Mouse (Mus musculus): ENCODE data around the gene Trim2. TPM values are rescaled to one million over a fixed set of nuclear protein-coding genes. Genes with fewer than 3 reads are reported as not detected.

The Trim2 gene
- polyA plus RNA-seq, 1 experiment from 2014 or later: 8.0 TPM

DNA sequence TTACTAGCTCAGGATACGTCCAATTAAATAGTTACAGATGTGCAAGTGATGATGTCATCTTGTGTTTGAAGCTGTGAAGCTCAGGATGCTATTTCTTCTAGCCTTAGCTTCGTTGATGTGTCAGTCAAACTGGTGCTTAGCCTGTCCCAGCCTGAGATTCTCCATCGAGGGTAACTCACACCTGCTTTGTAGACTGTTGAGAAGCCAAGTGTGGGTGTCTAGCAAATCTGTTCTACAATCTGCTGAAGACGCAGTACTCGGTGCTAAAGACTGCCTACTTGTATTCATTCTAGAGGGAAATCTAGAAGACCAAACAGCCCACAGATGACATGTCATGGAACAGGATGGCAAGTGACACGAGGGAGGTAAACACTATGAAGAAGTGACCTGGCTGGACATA is 101.0 kb downstream of the Trim2 start:
- WGBS: 80% methylated on average over 6 of the region's 6 CpGs
- Histone ChIP-seq H3K9me3 (no peaks in the 10 kb centered on the region), H3K4me3 (no peak overlapping the region), H3K36me3 (no peaks in the 10 kb centered on the region), H3K4me1 (peaks cover 2% of the 10 kb centered on the region), H3K27me3 (ENCODE audit: insufficient read depth, poor library complexity, severe bottlenecking) (no peaks in the 10 kb centered on the region), H3K27ac (no peak overlapping the region)
- no peak for DNase-seq (ENCODE audit: low spot score)

DNA sequence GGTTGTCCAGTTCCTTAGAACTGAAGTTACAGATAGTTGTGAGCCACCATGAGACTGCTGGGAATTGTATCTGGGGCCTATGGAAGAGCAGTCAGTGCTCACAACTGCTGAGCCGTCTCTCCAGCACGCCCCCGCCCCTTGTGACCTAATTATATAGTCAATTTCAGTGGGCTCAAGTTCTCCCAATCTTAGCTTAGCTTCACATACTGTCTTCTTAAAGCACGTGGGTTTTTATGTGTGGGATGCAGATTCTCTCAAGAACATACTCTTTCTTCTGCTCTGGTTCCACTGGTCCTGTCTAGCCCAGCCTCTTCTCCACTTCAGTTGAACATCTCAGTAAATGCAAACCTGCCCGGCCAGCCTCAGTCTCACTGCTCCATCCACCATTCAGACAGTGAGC is 102.0 kb downstream of the Trim2 start:
- H3K27ac ChIP-seq: no peak overlapping the region
- DNase-seq (ENCODE audit: low spot score): no peak
- WGBS: 77% methylated on average over 5 of the region's 5 CpGs
- no peak overlapping the region for H3K4me3 ChIP-seq
- no peaks in the 10 kb centered on the region for H3K9me3 ChIP-seq
- no peaks in the 10 kb centered on the region for H3K27me3 ChIP-seq (ENCODE audit: insufficient read depth, poor library complexity, severe bottlenecking)
- no peaks in the 10 kb centered on the region for H3K36me3 ChIP-seq
- peaks cover 6% of the 10 kb centered on the region for H3K4me1 ChIP-seq

DNA sequence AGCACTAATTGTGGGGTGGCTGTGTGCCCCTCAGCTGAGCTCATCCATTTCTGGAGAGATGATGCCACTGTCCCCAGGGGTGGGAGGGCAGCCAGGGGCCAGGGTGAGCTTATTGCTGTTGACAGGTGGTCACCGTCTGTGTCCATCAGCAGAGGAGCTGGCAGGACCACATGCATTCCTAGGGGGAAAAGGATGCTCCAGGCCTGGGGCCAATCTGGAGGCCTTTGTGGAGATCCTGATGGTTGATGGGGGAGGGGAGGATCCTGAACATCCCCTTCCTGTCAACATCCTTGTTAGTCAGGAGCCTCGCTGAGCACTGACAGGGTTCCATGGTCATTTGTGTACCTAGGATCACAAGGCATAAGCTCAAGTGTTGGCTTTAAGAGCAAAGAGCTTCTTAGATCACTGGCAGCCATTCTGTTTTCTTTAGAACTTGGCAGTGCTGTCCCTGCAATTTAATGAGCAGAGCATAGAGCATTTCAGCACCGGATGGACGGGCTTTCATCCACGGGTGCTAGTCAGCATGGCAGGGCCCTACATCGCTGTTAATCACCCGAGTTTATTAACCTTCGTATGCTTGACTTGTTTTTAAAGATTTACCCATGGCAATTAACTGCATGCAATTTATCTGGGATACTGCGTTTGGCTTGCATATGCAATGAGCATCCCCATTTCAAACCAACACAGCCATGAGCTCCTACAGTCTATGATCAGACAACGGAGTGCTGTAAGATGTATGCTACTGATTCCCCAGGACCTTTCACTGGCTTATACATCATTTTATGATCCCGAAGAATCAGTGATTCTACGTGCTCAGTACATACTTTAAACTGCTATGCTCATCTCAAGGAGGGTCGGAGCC is 105.9 kb downstream of the Trim2 start:
- Histone ChIP-seq H3K4me3 (no peak overlapping the region), H3K27ac (no peak overlapping the region), H3K27me3 (ENCODE audit: insufficient read depth, poor library complexity, severe bottlenecking) (no peaks in the 10 kb centered on the region), H3K36me3 (no peaks in the 10 kb centered on the region), H3K4me1 (peaks cover 6% of the 10 kb centered on the region), H3K9me3 (no peaks in the 10 kb centered on the region)
- DNase-seq (ENCODE audit: low spot score): no peak
- 77% methylated on average over 13 of the region's 13 CpGs for WGBS

DNA sequence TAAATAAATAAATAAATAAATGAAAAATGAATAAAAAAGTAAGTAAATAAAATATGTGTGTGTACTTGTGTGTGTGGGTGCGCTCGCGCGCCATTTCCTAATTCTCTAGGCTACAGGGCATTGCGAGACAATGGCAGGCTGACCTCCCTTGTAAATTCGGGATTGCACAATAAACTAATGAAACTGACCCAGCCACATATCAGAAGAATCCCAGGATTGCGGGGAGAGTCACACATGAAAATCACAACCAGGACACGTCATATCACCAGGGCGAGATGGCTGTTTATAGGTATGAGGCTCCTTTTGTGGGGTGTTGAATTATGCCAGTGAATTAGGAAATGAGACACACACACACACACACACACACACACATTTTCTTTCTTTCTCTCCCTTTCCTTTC is 107.2 kb downstream of the Trim2 start:
- DNase-seq (ENCODE audit: low spot score): no peak
- WGBS: 90% methylated on average over 9 of the region's 9 CpGs
- H3K27me3 ChIP-seq (ENCODE audit: insufficient read depth, poor library complexity, severe bottlenecking): no peaks in the 10 kb centered on the region
- no peak overlapping the region for H3K4me3 ChIP-seq
- no peak overlapping the region for H3K27ac ChIP-seq
- H3K9me3 ChIP-seq: no peaks in the 10 kb centered on the region
- peaks cover 6% of the 10 kb centered on the region for H3K4me1 ChIP-seq
- no peaks in the 10 kb centered on the region for H3K36me3 ChIP-seq

DNA sequence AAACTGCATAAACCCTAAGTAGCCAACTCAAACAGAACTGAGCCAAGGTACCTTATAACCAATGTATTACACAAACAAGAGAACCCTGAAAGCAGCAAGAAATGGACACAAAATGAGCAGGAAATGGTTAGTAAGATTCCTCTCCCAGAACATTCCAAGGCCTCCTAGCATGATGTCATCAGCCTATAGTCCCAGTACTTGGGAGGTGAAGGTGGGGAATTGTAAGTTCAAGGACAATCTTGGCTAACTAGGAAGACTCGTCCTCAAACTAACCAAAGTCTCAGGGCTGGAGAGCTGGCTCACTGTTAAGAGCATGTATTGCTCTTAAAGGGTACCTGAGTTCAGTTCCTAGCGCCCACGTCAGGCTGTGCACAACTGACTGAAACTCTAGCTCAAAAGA is 108.4 kb downstream of the Trim2 start:
- Histone ChIP-seq H3K27ac (no peak overlapping the region), H3K27me3 (ENCODE audit: insufficient read depth, poor library complexity, severe bottlenecking) (peaks cover 3% of the 10 kb centered on the region; the same call in 1 of the 2 replicates), H3K4me1 (peaks cover 6% of the 10 kb centered on the region), H3K36me3 (no peaks in the 10 kb centered on the region), H3K4me3 (no peak overlapping the region), H3K9me3 (no peaks in the 10 kb centered on the region)
- WGBS: 86% methylated on average over 3 of the region's 3 CpGs
- DNase-seq (ENCODE audit: low spot score): no peak

DNA sequence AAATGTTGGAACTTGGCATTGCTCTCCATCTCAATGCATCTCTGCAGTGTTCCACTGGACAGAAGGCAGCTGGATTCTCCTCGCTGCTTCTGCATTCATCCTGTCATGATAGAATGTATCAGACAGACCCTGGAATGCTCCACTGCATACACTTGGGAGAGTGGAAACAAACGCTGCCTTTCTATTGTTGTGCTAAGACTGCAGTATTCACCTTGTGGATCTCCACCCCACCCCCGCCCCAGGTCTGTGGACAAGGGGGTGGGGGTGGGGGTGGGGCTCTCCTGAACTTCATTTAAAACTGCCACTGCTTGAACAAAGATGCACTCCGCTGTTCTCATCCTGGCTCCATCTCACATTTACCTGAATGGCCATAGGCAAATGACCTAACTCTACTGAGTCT is 112.8 kb downstream of the Trim2 start:
- WGBS: 58% methylated on average over 4 of the region's 4 CpGs
- Histone ChIP-seq H3K9me3 (no peaks in the 10 kb centered on the region), H3K4me3 (no peak overlapping the region), H3K36me3 (no peaks in the 10 kb centered on the region), H3K27me3 (ENCODE audit: insufficient read depth, poor library complexity, severe bottlenecking) (peaks cover 24% of the 10 kb centered on the region), H3K27ac (no peak overlapping the region), H3K4me1 (peaks cover 18% of the 10 kb centered on the region)
- no peak for DNase-seq (ENCODE audit: low spot score)

DNA sequence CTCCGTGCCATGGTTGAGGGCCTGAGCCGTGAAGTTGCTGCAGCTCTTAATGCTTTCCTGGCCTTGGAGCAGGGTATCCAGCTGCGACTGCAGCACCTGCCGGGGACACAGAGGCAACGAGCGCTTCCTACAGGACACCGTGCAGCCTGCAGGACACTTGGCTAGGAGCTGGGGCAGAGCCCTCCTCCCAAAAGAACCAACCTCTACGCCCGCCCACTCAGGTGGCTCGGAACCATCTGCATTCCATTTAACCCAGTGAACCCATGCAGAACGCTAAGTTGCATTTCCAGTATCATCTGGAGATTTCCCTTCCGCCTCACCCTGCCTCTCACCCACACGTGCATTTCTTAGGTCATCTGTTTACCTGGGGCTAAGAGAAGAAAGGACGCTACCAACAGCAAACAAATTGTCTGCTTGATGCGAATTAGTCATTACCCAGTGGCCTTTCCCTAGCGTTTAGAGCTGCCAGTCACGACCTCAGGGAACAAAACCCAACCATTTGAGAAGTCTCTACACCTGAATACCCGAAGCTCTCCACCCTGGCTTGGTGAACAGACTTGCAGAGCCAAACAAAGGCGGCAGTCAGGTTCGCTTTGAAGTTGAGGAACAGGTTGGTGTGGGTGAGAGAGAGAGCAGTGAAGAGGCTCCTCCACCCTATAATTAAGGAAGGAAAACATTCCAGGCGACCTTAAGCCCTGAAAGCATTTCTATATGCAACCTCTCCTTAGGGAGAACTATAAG is 115.4 kb downstream of the Trim2 start:
- H3K27ac ChIP-seq: peak overlapping the region; percentile 85
- H3K4me3 ChIP-seq: peak overlapping the region; percentile 71
- H3K4me1 ChIP-seq: peaks cover 18% of the 10 kb centered on the region
- H3K9me3 ChIP-seq: no peaks in the 10 kb centered on the region
- DNase-seq (ENCODE audit: low spot score): no peak
- H3K27me3 ChIP-seq (ENCODE audit: insufficient read depth, poor library complexity, severe bottlenecking): peaks cover 24% of the 10 kb centered on the region
- no peaks in the 10 kb centered on the region for H3K36me3 ChIP-seq
- WGBS: 31% methylated on average over 21 of the region's 21 CpGs

DNA sequence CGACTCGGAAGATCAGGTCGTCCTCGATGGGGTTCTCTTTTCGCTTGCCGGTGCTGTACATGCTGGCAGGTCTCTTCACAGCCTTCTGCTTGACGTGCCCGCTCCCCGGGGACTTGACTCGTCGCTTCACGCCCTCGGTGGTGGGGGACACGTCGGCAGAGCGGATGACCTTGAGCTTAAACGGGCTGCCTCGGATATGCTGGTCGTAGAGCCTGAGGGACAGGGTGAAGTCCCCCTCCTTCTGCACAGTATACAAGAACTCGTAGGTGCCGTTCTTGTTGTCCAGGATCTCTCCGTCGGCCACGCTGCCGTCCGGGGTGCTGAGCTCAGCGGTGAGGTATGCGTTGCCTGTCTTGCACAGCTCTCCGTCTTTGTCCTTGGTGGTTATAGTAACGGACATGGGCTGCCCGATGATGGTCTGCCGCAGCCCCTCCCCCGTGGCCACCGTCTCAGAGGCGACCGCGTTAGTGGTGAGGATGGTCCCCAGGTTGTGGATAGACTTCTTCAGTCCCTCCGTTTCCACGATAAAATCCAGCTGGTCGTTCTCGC is 116.1 kb downstream of the Trim2 start:
- WGBS: 3% methylated on average over 41 of the region's 41 CpGs
- peak overlapping the region; percentile 71 for H3K4me3 ChIP-seq
- no peaks in the 10 kb centered on the region for H3K9me3 ChIP-seq
- H3K4me1 ChIP-seq: peaks cover 18% of the 10 kb centered on the region
- H3K36me3 ChIP-seq: no peaks in the 10 kb centered on the region
- peak; percentile 82 for DNase-seq (ENCODE audit: low spot score)
- H3K27ac ChIP-seq: peak overlapping the region; percentile 85
- H3K27me3 ChIP-seq (ENCODE audit: insufficient read depth, poor library complexity, severe bottlenecking): peaks cover 24% of the 10 kb centered on the region

DNA sequence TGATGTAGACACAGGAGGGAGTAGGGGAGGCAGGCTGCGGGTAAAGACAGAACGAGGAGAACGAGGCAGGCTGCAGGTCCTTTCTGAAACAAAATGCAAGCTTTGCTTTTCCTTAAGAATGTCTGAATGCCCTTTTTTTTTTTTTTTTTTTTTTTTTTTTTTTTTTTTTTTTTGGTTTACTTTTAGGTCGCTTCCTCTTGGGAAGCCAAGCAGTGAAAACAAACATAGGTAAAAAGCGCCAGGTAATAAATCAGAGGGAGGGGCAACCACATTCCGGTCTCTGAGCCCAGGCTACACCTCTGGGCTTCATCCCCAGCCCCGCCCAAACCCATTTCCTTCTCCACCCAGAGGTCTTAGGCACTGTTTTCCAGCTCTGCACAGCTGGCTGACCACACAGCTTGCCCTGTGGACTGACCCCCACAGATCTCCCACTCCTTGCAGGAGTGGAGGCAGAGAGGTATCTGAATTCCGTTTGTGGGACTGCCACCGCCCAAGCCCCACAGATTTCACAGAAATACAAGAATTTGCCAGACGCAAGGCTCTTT is 117.0 kb downstream of the Trim2 start:
- WGBS: 33% methylated on average over 10 of the region's 10 CpGs
- DNase-seq (ENCODE audit: low spot score): no peak
- H3K36me3 ChIP-seq: no peaks in the 10 kb centered on the region
- no peaks in the 10 kb centered on the region for H3K9me3 ChIP-seq
- H3K4me3 ChIP-seq: peak overlapping the region; percentile 71
- H3K27ac ChIP-seq: peak overlapping the region; percentile 85; the same call in 1 of the 2 replicates
- peaks cover 24% of the 10 kb centered on the region for H3K27me3 ChIP-seq (ENCODE audit: insufficient read depth, poor library complexity, severe bottlenecking)
- H3K4me1 ChIP-seq: peaks cover 18% of the 10 kb centered on the region

DNA sequence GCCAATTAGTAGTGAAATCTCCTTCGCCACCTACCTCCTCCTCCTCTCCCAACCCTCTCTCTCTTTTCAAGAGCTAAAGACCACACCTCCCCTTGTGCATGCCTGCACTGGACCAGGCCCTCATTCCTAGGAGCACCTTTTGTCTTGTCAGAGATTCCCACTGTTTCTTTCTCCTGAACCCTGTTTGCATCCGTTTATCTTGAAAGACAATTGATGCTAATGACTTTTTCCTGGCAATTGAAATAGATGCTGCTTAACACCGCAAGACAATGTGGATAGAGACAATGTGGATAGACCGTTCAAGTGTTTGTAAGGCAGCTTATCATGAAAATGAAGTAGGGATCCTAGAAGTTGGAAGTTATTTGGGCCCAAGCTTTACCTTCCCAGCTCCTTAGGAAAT is 125.0 kb downstream of the Trim2 start:
- no peaks in the 10 kb centered on the region for H3K27me3 ChIP-seq (ENCODE audit: insufficient read depth, poor library complexity, severe bottlenecking)
- no peak for DNase-seq (ENCODE audit: low spot score)
- WGBS: 48% methylated on average over 4 of the region's 4 CpGs

DNA sequence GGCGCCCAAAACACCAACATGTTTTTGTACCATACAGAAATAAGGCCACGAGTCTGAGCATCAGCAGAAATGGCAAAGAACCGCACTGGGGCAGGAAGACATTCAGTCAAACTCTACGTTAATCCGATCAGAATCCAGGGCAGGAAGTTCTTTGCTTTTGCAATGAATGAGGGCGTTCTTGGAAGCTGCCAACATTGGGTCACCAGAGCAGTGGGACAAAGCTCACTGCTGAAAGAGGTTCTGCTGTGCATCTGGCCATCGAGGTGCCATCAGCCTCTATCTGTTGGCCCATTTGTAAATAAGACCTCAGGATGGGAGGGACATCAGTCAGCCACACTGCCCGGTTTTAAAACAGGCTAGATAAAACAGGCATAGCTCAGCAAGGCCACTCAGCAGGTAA is 125.6 kb downstream of the Trim2 start:
- no peak overlapping the region for H3K4me3 ChIP-seq
- H3K36me3 ChIP-seq: no peaks in the 10 kb centered on the region
- no peak for DNase-seq (ENCODE audit: low spot score)
- no peaks in the 10 kb centered on the region for H3K9me3 ChIP-seq
- WGBS: 44% methylated on average over 8 of the region's 8 CpGs
- H3K4me1 ChIP-seq: no peaks in the 10 kb centered on the region
- no peaks in the 10 kb centered on the region for H3K27me3 ChIP-seq (ENCODE audit: insufficient read depth, poor library complexity, severe bottlenecking)
- no peak overlapping the region for H3K27ac ChIP-seq

More for the DNA sequence above, 125.0 kb downstream of the Trim2 start:
- H3K4me1 ChIP-seq: no peaks in the 10 kb centered on the region
- H3K4me3 ChIP-seq: no peak overlapping the region
- no peaks in the 10 kb centered on the region for H3K9me3 ChIP-seq
- no peak overlapping the region for H3K27ac ChIP-seq
- no peaks in the 10 kb centered on the region for H3K36me3 ChIP-seq

DNA sequence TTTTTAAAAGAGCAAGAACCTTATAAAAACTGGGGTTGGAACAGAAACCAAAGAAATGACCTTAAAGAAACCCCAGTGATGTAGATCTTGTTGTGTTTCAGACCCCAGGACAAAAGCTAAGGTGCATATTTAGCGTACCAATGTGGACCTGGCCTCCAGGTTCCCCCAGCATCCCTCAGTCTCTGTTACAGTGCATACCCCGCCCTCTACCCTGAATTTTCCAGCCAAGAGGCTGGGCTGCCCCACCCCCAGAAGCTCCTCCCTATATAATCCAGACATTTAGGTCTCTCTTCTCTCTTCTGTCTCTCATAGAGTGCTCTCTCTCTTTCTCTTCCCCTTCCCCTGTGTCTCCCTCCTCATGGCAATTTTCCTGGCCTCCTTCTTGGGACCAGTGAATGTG is 126.4 kb downstream of the Trim2 start:
- Histone ChIP-seq H3K9me3 (no peaks in the 10 kb centered on the region), H3K27ac (no peak overlapping the region), H3K36me3 (no peaks in the 10 kb centered on the region), H3K4me1 (no peaks in the 10 kb centered on the region), H3K4me3 (no peak overlapping the region), H3K27me3 (ENCODE audit: insufficient read depth, poor library complexity, severe bottlenecking) (no peaks in the 10 kb centered on the region)
- no peak for DNase-seq (ENCODE audit: low spot score)
- WGBS: 81% methylated on average over 2 of the region's 2 CpGs

DNA sequence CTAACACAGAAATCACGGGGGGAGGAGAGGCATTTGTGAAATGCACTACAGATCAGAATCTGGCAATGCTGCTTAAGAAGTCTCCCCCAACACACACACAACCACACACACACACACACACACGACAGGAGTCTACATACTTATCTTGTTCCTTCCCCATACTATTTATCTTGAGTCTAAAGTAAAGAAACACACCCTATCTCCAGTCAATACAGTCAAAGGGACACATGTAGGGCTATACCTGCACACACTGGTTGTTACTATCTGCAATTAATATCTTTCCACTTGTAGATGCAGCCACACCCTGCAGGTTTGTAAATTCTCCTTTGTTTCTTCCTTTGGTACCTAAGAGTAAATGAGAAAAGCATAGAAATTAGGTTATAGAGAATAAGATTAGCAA is 128.8 kb downstream of the Trim2 start:
- Histone ChIP-seq H3K27ac (no peak overlapping the region), H3K9me3 (no peaks in the 10 kb centered on the region), H3K4me3 (no peak overlapping the region), H3K36me3 (no peaks in the 10 kb centered on the region), H3K4me1 (no peaks in the 10 kb centered on the region), H3K27me3 (ENCODE audit: insufficient read depth, poor library complexity, severe bottlenecking) (no peaks in the 10 kb centered on the region)
- DNase-seq (ENCODE audit: low spot score): no peak
- WGBS: 73% methylated on average over 2 of the region's 2 CpGs

All from heart, embryonic 10.5 days (tissue).